Mouse (Mus musculus): ENCODE data around the gene Olfr166. TPM values are rescaled to one million over a fixed set of nuclear protein-coding genes. Genes with fewer than 3 reads are reported as not detected.
"Not testable (repeated sequence)": the region's sequence is repeated elsewhere in the genome, so short reads cannot be mapped to it uniquely, and the experiment has no call there.

Gene Olfr166
- total RNA-seq (2015; ENCODE audit: low replicate concordance) (not detected in 2 replicates), total RNA-seq (2017; ENCODE audit: low replicate concordance) (not detected in 2 replicates)

DNA sequence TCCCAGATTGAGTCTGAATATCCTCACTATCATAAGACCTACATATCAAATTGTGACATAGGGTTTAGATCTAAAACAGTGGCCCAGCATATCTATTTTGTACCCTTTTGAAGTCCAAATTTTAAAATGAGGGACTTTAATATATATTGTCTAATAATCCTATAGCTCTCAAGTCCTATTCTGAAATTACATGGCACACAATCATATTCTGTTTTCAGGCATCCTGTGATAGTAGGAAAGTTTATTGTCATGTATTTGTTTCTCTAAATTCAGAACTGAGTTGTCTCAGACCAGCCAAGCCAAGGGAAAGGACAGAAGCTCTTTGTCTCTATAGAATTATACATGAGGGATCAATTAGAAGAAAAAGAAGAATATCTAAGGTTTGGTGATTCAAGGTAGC is at the start of gene Olfr166:
Gene Olfr166, plus strand, starts transcription at position 301 of the 400 bp plus-strand sequence.
- no peak for ATAC-seq (replicated peaks; ENCODE audit: low FRiP score, poor library complexity, severe bottlenecking)

DNA sequence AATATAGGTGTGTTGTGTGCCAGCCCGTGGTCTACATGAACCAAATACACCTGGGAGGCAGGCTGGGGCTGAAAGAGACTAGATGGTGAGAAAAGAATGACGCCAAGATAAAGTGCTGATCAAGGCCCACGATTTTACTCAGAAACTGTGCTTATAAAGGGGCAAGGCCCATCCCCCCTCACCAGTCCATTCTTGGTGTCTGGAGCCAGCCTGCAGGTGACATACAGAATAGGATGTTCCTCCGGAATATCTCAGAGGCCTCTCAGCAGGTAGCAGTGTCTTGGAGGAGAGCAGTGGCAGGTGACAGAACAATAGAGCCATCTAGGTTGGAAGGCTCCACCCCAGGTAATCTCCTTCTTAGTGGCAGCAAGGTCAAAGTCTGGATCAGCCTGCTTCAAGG is 24.8 kb upstream of the Olfr166 start:
- ATAC-seq (replicated peaks; ENCODE audit: low FRiP score, poor library complexity, severe bottlenecking), result not testable (repeated sequence)

DNA sequence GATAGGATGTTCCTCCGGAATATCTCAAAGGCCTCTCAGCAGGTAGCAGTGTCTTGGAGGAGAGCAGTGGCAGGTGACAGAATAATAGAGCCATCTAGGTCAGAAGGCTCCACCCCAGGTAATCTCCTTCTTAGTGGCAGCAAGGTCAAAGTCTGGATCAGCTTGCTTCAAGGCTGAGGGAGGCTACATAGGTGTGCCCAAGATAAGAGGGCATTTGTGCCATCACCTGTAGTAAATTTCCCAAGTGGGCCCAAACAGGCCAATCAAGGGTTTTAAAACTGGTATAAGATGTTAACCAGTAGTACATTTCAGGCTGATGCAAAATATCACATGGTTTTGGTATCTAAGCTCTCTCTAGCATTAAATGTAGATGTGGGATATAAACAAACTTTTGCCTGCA is 19.1 kb upstream of the Olfr166 start:
- ATAC-seq (replicated peaks; ENCODE audit: low FRiP score, poor library complexity, severe bottlenecking), result no peak

DNA sequence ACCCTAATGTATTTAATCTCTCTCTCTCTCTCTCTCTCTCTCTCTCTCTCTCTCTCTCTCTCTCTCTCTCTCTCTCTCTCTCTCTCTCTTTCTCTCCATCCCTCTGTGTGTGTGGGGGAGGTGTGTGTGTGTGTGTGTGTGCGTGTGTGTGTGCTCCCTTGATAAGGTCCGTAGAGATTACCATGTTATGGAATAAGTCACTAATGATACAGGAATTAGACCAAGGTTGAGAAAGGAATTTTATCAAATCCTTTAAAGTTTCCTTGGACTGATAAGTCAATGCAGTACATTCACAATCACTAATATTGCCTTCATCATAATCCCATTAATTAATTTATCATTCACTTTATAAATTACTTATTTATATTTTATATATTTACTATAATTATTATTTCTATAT is 38.7 kb downstream of the Olfr166 start, which contains the start of gene Olfr167:
Gene Olfr167, minus strand, starts transcription at position 101 of the 400 bp plus-strand sequence.
- ATAC-seq (replicated peaks; ENCODE audit: low FRiP score, poor library complexity, severe bottlenecking), result no peak

DNA sequence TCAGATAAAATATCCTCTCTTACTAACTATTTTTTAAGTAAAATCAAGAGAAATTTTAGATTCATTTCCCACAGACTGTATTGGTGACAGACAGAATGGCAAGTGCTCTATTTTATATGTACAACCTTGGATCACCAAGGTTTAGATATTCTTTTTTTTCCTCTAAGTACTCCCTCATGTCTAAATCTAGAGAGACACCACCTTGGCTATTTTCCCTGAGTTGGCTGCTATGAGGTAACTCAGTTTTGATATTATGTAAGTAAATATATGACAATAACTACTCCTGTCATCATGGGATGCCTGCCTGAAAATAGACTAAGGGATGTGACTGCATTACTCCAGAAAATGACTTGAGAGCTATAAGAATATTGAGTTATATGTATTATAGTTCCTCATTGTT is 52.0 kb downstream of the Olfr166 start, which contains the start of gene Olfr168:
Gene Olfr168, minus strand, starts transcription at position 101 of the 400 bp plus-strand sequence.
- ATAC-seq (replicated peaks; ENCODE audit: low FRiP score, poor library complexity, severe bottlenecking), result no peak

Other genes starting within 250 kb of the Olfr166 start
- gene Olfr164, start 169.6 kb upstream of the Olfr166 start, total RNA-seq (2015; ENCODE audit: low replicate concordance), result not detected in 2 replicates
- gene Olfr164, start 169.6 kb upstream of the Olfr166 start, total RNA-seq (2017; ENCODE audit: low replicate concordance), result not detected in 2 replicates
- gene Olfr165, start 60.6 kb upstream of the Olfr166 start, total RNA-seq (2015; ENCODE audit: low replicate concordance), result not detected in 2 replicates
- gene Olfr165, start 60.6 kb upstream of the Olfr166 start, total RNA-seq (2017; ENCODE audit: low replicate concordance), result not detected in 2 replicates
- gene Olfr167, start 38.6 kb downstream of the Olfr166 start, total RNA-seq (2015; ENCODE audit: low replicate concordance), result not detected in 2 replicates
- gene Olfr167, start 38.6 kb downstream of the Olfr166 start, total RNA-seq (2017; ENCODE audit: low replicate concordance), result not detected in 2 replicates
- gene Olfr168, start 51.9 kb downstream of the Olfr166 start, total RNA-seq (2015; ENCODE audit: low replicate concordance), result not detected in 2 replicates
- gene Olfr168, start 51.9 kb downstream of the Olfr166 start, total RNA-seq (2017; ENCODE audit: low replicate concordance), result not detected in 2 replicates
- not detected in 2 replicates for gene Olfr169, start 88.1 kb downstream of the Olfr166 start, total RNA-seq (2015; ENCODE audit: low replicate concordance)
- not detected in 2 replicates for gene Olfr169, start 88.1 kb downstream of the Olfr166 start, total RNA-seq (2017; ENCODE audit: low replicate concordance)
- gene Olfr170, start 128.2 kb downstream of the Olfr166 start, total RNA-seq (2015; ENCODE audit: low replicate concordance), result not detected in 2 replicates
- not detected in 2 replicates for gene Olfr170, start 128.2 kb downstream of the Olfr166 start, total RNA-seq (2017; ENCODE audit: low replicate concordance)
- gene Olfr171, start 146.2 kb downstream of the Olfr166 start, total RNA-seq (2015; ENCODE audit: low replicate concordance), result not detected in 2 replicates
- gene Olfr171, start 146.2 kb downstream of the Olfr166 start, total RNA-seq (2017; ENCODE audit: low replicate concordance), result not detected in 2 replicates
- not detected in 2 replicates for gene Lamp3, start 222.7 kb downstream of the Olfr166 start, total RNA-seq (2015; ENCODE audit: low replicate concordance)
- gene Lamp3, start 222.7 kb downstream of the Olfr166 start, total RNA-seq (2017; ENCODE audit: low replicate concordance), result not detected in 2 replicates

Data from erythroid progenitor cell, adult 5-6 weeks (primary cell).